Mouse (Mus musculus) bone marrow macrophage, adult 2 months (primary cell): ENCODE results near the gene Hagh. TPM values are rescaled to one million over a fixed set of nuclear protein-coding genes. Genes with fewer than 3 reads are reported as not detected.

Experiments used
- H3K27ac ChIP-seq: 2 replicates; pipeline ENCODE4 v1.5.1; 2012; ENCODE audit warnings: low read depth, low read length; ENCODE audit not compliant: insufficient read depth
- H3K4me1 ChIP-seq: 2 replicates; pipeline ENCODE4 v1.6.1; 2012; ENCODE audit warnings: low read length; ENCODE audit not compliant: control insufficient read depth, insufficient read depth
- H3K4me3 ChIP-seq: 2 replicates; pipeline ENCODE4 v1.5.1; 2012; ENCODE audit warnings: mild to moderate bottlenecking, low read length, moderate library complexity; ENCODE audit not compliant: insufficient read depth
- CTCF ChIP-seq: IDR thresholded peaks from 2 replicates; pipeline ENCODE4 v1.5.1; 2012; ENCODE audit warnings: low read depth, mild to moderate bottlenecking, low read length, moderate library complexity
- POLR2A ChIP-seq: IDR thresholded peaks from 2 replicates; pipeline ENCODE4 v1.6.1; 2012; ENCODE audit warnings: mild to moderate bottlenecking, low read depth, low read length, borderline replicate concordance
- polyA plus RNA-seq: library from polyadenylated mRNA; stranded (reverse); fragments of >200 nt; gene quantifications from 2 replicates; pipeline ENCODE4 v1.2.4, GENCODE M21; 2012; ENCODE audit not compliant: missing spikeins, insufficient read depth, insufficient read length

Gene Hagh
- polyA plus RNA-seq, 1 experiment = 44.9 TPM

DNA sequence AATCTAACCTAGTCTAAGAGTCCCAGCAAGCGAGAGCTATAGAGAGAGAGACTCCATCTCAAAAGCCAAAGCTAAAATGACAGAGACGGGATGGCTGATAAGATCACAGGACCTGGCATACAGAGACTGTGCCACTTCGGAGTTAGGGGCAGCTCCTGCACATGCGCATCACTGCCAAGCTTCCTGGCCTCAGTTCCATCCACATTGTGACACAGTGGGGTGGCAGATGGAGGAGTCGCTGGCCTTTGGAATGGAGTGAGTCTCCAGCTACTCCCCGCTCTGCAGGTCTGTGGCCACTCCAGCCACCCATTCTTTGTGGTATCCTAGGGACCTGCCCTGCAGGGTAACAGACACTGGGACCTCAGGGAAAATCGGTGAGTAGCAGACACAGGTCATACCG is 25.8 kb downstream of the Hagh start, which contains the start of gene Igfals:
Gene Igfals, plus strand, starts transcription at position 222 of the 400 bp plus-strand sequence.
- Histone ChIP-seq H3K4me3 (no peak within 1 kb of the TSS), H3K4me1 (no peaks in the 10 kb centered on the region), H3K27ac (no peak within 1 kb of the TSS)
- no peak for TF ChIP-seq CTCF
- no peak for TF ChIP-seq POLR2A

DNA sequence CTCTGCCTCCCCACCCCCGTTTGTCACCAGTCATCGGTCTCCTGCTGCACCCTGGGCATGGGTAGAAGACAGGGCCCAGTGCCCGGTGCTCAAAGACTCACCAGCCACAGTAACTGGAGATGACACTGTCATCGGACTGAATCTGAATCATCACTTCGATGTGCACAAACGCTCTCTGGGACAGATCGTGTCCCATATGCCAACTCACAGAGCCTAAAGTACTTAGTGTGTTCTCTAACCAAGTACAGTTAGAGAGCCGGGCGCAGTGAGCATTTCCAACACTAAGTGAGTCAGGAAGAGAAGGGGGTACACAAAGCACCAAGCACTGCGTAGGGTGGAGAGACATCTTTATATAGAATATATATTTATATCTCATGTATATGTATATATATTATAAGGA is 28.0 kb downstream of the Hagh start:
- TF ChIP-seq CTCF (no peak), POLR2A (no peak)
- no peaks in the 10 kb centered on the region for H3K4me1 ChIP-seq
- H3K27ac ChIP-seq = no peak overlapping the region
- H3K4me3 ChIP-seq = no peak overlapping the region

DNA sequence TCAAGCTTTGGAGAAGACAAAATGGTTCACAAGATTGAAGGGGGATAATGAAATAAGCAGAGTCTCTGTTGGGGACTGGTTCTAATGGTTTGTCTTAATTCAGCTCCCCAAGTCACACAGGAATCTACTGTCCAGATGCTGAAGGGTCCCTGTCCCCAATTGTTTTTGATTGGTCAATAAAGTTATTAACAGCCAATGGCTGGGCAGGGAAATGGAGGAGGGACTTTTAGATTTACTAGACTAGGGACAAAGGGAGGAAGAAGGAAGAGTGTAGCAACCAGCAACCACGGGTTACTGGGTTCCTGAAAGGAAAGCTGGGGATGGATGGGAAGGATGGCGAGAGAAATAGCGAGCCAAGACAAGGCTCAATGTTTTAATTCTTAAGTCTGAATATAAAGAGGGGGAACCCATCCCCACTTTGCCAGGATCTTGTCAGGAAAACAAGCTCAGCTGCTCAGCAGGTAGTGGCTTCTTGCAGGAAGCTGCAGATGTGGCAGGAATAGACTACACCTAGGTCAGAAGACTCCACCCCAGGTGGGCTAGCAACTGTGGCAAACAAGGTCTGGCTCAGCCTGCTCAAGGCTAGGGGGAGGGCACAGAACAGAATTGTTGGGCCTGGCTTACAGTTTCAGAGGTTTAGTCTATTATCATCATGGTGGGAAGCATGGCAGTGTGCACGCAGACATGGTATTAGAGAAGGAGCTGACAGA is 33.9 kb downstream of the Hagh start:
- no peak for TF ChIP-seq POLR2A
- TF ChIP-seq CTCF = no peak
- Histone ChIP-seq H3K27ac (no peak overlapping the region), H3K4me3 (no peak overlapping the region), H3K4me1 (0 out of 2 replicates have a peak, but pooled peaks cover 4% of the 10 kb centered on the region)

DNA sequence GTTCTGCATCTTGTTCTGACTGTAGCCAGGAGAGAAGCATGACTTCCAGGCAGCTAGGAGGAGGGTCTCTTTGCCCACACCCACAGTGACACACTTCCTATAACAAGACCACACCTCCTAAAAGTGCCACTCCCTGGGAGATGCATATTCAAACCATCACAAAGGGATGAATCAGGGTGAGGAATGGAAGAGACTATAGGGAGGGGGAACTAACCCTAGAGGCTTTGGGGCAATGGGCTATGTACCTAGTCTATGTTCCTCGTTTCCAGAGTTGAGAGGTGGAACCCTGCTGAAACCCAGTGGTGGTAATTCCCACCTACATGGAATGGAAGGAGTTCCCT is 34.4 kb downstream of the Hagh start:
- 0 out of 2 replicates have a peak, but pooled peaks cover 4% of the 10 kb centered on the region for H3K4me1 ChIP-seq
- no peak overlapping the region for H3K27ac ChIP-seq
- no peak overlapping the region for H3K4me3 ChIP-seq
- TF ChIP-seq POLR2A (no peak), CTCF (no peak)

DNA sequence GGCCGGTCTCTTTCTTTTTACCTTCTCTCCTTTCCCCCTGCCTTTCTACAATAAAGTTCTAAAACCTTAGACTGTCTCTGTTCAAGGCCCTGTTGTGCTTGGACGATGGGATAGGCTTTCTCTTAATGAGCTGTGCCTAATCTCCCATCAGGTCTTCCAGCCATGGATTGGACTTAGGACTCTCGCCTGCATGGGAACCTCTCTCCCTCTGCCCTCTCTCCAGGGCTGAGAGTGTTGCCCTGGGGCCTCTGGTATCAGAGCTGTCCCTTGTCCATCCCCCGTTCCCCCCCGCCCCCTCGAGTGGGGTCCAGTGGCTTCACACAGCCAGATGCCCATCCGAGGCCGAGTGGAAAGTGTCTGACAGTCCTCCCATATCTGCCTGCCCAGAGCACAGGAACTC is 35.0 kb downstream of the Hagh start:
- TF ChIP-seq POLR2A (no peak), CTCF (no peak)
- no peak overlapping the region for H3K4me3 ChIP-seq

DNA sequence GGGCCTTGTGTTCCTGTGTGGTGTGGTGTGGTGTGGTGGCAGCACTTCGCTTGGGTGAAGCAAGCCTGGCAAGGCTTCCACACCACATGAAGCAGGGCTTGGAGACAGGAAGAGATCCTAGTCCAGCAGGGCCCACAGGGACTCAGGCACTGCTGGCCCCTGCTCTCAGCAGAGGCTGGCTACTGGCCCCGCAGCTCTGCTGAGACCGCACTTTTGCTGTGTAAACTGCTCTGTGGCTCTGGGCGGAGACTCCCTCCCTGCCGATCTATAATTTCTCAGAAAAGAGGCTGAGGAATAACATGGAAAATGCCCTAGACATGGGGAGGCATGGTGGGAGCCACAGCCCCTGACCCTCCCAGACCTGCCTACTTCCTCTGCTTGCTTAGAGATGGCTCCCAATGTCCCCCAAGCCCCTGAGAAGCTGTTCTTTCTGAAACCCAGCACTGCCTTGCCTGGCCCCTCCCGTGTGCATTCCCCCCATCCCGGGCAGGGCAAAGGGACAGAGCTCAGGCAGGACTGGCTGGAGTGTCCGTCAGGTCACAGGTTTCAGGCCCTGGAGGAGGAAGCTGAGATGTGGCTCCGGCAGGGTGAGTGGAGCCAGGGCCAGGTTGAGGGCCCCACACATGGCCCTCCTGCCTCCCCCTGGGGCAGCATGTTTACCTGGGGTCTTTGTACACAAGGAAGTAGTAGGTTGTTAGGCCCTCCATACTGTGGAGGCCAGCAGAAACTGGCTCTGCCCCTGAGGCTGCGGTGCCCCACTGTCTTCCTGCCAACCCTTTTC is 37.6 kb downstream of the Hagh start:
- no peak for TF ChIP-seq CTCF
- no peak for TF ChIP-seq POLR2A
- H3K4me1 ChIP-seq = 0 out of 2 replicates have a peak, but pooled peaks cover 4% of the 10 kb centered on the region
- no peak overlapping the region for H3K27ac ChIP-seq
- no peak overlapping the region for H3K4me3 ChIP-seq

More for the DNA sequence above, 35.0 kb downstream of the Hagh start:
- 0 out of 2 replicates have a peak, but pooled peaks cover 4% of the 10 kb centered on the region for H3K4me1 ChIP-seq
- no peak overlapping the region for H3K27ac ChIP-seq

DNA sequence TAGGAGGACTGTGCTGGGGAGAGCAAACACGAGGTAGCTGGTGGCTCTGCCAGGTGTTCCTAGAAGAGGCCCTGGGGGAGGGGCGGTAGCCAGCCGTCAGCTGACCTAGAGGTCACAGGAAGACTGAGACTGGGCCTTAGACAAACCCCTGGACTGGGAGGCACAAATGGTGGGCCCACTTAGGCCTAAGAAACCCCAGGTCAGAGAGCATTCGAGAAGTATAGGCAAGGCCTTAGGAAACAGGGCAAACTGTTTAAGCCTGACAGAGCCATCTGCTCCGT is 38.1 kb downstream of the Hagh start:
- TF ChIP-seq POLR2A (no peak), CTCF (no peak)
- Histone ChIP-seq H3K27ac (no peak overlapping the region), H3K4me3 (no peak overlapping the region), H3K4me1 (0 out of 2 replicates have a peak, but pooled peaks cover 4% of the 10 kb centered on the region)

DNA sequence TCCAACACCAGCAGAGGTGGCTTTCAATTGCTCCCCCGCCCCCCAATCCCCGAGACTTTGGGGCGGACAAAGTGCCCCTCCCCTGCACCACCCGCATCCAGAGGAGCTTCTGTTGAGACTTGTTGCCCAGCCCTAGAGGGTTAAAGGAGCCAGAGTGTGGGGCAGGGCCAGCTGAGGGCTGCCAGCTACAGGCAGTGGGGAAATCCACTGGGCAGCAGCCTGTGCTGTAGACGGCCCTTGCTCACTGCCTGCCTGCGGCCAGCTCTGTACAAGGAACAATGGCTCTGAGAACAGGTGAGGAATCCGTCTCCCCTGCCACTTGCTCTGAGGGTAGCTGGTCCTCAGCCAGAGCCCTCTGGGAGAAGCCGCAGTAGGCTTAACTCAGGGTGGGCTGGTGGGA is 38.6 kb downstream of the Hagh start:
- H3K4me1 ChIP-seq = 0 out of 2 replicates have a peak, but pooled peaks cover 4% of the 10 kb centered on the region

DNA sequence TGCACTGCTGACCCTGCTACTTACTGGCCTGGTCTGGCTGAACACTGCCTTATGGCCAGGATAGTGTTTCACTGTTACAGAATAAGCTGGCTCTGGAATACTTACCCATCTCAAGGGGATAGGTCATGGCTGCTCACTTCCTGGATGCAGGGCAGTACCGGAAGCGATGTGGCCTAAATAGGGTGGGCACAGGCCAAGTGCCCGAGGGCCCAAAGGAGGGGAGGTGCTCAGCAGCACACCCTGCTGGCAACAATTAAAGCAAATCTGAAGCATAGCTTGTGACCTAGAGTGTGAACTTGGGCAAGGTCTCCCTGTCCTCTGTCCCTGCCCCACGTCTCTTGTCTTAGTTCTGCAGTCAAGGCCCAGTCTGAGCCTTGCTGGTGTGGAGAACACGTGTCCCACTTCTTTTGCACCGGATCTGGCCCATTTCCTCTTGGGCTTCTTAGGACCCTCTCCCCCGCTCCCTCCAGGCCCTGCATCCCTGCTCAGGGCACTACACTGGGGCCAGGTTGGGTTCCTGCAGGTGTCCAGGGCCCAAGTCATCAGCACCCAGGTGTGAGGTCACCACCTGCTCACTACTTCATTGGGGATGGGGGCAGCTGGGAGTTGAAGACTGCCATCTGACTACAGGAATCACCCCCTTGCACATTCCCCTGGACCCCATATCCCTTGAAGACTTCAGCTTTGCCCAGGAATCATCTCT is 41.9 kb downstream of the Hagh start:
- H3K4me1 ChIP-seq = peaks cover 3% of the 10 kb centered on the region; the same call in 1 of the 2 replicates
- peak; percentile 45 for TF ChIP-seq CTCF
- no peak for TF ChIP-seq POLR2A
- no peak overlapping the region for H3K4me3 ChIP-seq
- no peak overlapping the region for H3K27ac ChIP-seq

More for the DNA sequence above, 38.6 kb downstream of the Hagh start:
- TF ChIP-seq CTCF = no peak
- TF ChIP-seq POLR2A = no peak
- no peak overlapping the region for H3K4me3 ChIP-seq
- H3K27ac ChIP-seq = no peak overlapping the region
